In the genomic region with DNA sequence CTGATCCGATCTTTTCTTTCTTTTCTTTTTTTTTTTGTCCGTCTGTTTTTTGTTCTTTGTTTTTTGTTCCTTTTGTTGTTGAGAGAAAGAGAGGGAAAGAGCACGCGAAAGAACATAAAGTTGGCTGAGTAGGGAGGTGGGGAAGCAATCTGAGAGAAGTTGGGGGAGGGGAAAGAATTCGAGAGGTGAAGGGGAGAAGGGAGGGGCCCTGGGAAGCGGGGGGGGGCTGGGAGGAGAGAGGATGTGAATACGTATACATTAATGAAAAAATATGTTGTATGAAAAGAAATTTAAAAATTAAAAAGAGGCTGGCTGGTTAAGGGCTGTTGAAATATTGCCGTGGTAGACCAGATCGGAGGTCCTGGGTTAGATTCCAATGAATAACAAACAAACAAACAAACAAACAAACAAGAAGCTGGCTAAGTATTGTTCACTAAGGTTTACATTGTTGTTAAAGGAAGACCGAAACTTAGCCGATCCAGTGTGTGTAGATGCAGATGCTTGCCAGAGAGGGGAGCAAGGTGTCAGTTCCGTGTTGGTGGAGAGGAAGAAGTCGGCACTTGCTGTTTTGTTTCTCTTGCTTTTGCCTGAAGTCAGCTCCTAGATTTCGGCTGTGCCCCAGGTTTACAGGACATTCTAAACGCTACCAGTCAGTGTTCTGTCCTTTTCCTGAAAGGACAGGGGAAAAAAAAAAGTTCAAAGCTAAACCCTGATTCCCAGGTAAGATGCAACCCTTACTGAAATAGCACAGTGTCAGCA, we compare ENCODE assay signal across 8 mouse cellular contexts.
DNase-seq lines count a peak whose midpoint lies in the region; ATAC-seq and TF ChIP-seq lines count a peak whose summit lies in the region.

No protein-coding gene starts in this region.

- DNase-seq in cerebellum, adult 2 months = peak; percentile 14 to 17
- no peak for DNase-seq in cerebellum, adult 11-12 months
- DNase-seq in forelimb bud, embryonic 11.5 days (ENCODE audit: low read depth, low spot score) = peak; percentile 31
- DNase-seq in thymus, adult 18-20 months = peak; percentile 7 to 29
- no peak for DNase-seq in spleen, adult 18-20 months

- H3K4me3 ChIP-seq in cerebellum, adult 2 months (replicated peaks; ENCODE audit: insufficient read depth, low read depth, low read length) = peak overlapping the region; percentile 47
- H3K4me3 ChIP-seq in bone marrow, adult 2 months (replicated peaks; ENCODE audit: control insufficient read depth, low read depth, low read length) = no peak overlapping the region
- H3K4me3 ChIP-seq in kidney, embryonic 14.5 days (ENCODE audit: low read length) = peak overlapping the region; percentile 22
- H3K4me3 ChIP-seq in megakaryocyte, embryonic 14.5 days (replicated peaks) = peak overlapping the region; percentile 84

- H3K27me3 ChIP-seq in cerebellum, adult 2 months (ENCODE audit: control insufficient read depth, insufficient read depth, low read length) = no peaks in the 10 kb centered on the region
- no peaks in the 10 kb centered on the region for H3K27me3 ChIP-seq in kidney, embryonic 14.5 days (ENCODE audit: control insufficient read depth, insufficient read depth, low read length)
- peaks cover 17% of the 10 kb centered on the region for H3K27me3 ChIP-seq in megakaryocyte, embryonic 14.5 days (replicated peaks)

- no peaks in the 10 kb centered on the region for H3K36me3 ChIP-seq in kidney, embryonic 14.5 days (ENCODE audit: control insufficient read depth, insufficient read depth, low read length)
- no peaks in the 10 kb centered on the region for H3K36me3 ChIP-seq in megakaryocyte, embryonic 14.5 days (replicated peaks; ENCODE audit: low read length)

- no peak for TF ChIP-seq CTCF in cerebellum, adult 2 months (IDR thresholded peaks at IDR 0.05; ENCODE audit: borderline replicate concordance, insufficient read depth, low read depth, low read length)
- 0 out of 2 replicates have a peak, but pooled peaks have one; percentile 12 for TF ChIP-seq CTCF in bone marrow, adult 2 months (IDR thresholded peaks at IDR 0.05; ENCODE audit: control insufficient read depth, insufficient read depth, low read length)

- H3K9me3 ChIP-seq in kidney, embryonic 14.5 days (ENCODE audit: control insufficient read depth, low read length) = no peaks in the 10 kb centered on the region
- no peaks in the 10 kb centered on the region for H3K9me3 ChIP-seq in megakaryocyte, embryonic 14.5 days

- no peak for TF ChIP-seq POLR2A in cerebellum, adult 2 months (IDR thresholded peaks at IDR 0.05; ENCODE audit: borderline replicate concordance, insufficient read depth, low read length)
- no peak for TF ChIP-seq POLR2A in bone marrow, adult 2 months (IDR thresholded peaks at IDR 0.05; ENCODE audit: borderline replicate concordance, control insufficient read depth, low read depth, low read length)

- H3K9ac ChIP-seq in kidney, embryonic 14.5 days (ENCODE audit: low read depth, low read length) = no peak overlapping the region

- peak overlapping the region; percentile 39 for H3K4me2 ChIP-seq in kidney, embryonic 14.5 days (replicated peaks; ENCODE audit: low read depth, low read length)

- no peak overlapping the region for H3K27ac ChIP-seq in cerebellum, adult 2 months (ENCODE audit: insufficient read depth, low read length)
- H3K27ac ChIP-seq in bone marrow, adult 2 months (ENCODE audit: control insufficient read depth, insufficient read depth, low read depth, low read length, poor library complexity) = no peak overlapping the region
- no peak overlapping the region for H3K27ac ChIP-seq in kidney, embryonic 14.5 days (ENCODE audit: low read depth, low read length)

- WGBS in cerebellum, adult 2 months = 14% methylated on average over 15 of the region's 15 CpGs
- WGBS in bone marrow, adult 2 months = 13% methylated on average over 15 of the region's 15 CpGs
- WGBS in kidney, embryonic 14.5 days = 29% methylated on average over 15 of the region's 15 CpGs

- peak; percentile 55; the same call in 1 of the 2 replicates for ATAC-seq in kidney, embryonic 14.5 days (ENCODE audit: low FRiP score, low TSS enrichment)

- H3K4me1 ChIP-seq in cerebellum, adult 2 months (ENCODE audit: control insufficient read depth, insufficient read depth, low read length) = no peaks in the 10 kb centered on the region
- no peaks in the 10 kb centered on the region for H3K4me1 ChIP-seq in bone marrow, adult 2 months (ENCODE audit: control insufficient read depth, insufficient read depth, low read length)
- no peaks in the 10 kb centered on the region for H3K4me1 ChIP-seq in kidney, embryonic 14.5 days (ENCODE audit: control insufficient read depth, insufficient read depth, low read length)
- no peaks in the 10 kb centered on the region for H3K4me1 ChIP-seq in megakaryocyte, embryonic 14.5 days

Comparison
In these comparisons a context has a peak if more than half of its experiments do, and no peak if none do; other contexts are left out.
1. DNase-seq: peak in cerebellum, adult 2 months (2 of 2), forelimb bud, embryonic 11.5 days (single experiment) and thymus, adult 18-20 months (2 of 2); none in cerebellum, adult 11-12 months (single experiment) and spleen, adult 18-20 months (0 of 2).